In genomic region chr2:75491789-75492500, GRCm38 (mm10) we compare ENCODE assay signal across 15 mouse cellular contexts.
DNase-seq lines count a peak whose midpoint lies in the region; ATAC-seq and TF ChIP-seq lines count a peak whose summit lies in the region.
"Had no signal": no experiment of that assay in that cellular context is flagged by ENCODE, and none has a peak within 500 bp of the region (broad histone marks: within the 10 kb centered on the region; RNA-seq: fewer than 3 reads in every experiment).

No protein-coding gene starts in this region.

- no peak overlapping the region for H3K4me2 ChIP-seq in embryonic facial prominence, embryonic 14.5 days (ENCODE audit: low read depth, low read length)
- H3K4me2 ChIP-seq in lung, embryonic 15.5 days = peak overlapping the region; percentile 25; the same call in 1 of the 2 replicates
- H3K4me2 ChIP-seq: heart, embryonic 13.5 days; neural tube, embryonic 15.5 days had no signal

- no peaks in the 10 kb centered on the region for H3K36me3 ChIP-seq in embryonic facial prominence, embryonic 14.5 days (ENCODE audit: control insufficient read depth, insufficient read depth, low read length)
- H3K36me3 ChIP-seq in lung, embryonic 15.5 days = no peaks in the 10 kb centered on the region
- H3K36me3 ChIP-seq: heart, embryonic 13.5 days; neural tube, embryonic 15.5 days had no signal

- no peak for TF ChIP-seq POLR2A in lung, adult 2 months (IDR thresholded peaks at IDR 0.05; ENCODE audit: borderline replicate concordance, extremely low read depth, low read depth, low read length)

- no peak overlapping the region for H3K4me3 ChIP-seq in lung, adult 2 months (replicated peaks; ENCODE audit: extremely low read depth, low read depth, low read length)
- no peak overlapping the region for H3K4me3 ChIP-seq in embryonic facial prominence, embryonic 14.5 days (ENCODE audit: low read depth, low read length)
- H3K4me3 ChIP-seq in lung, embryonic 15.5 days = no peak overlapping the region
- H3K4me3 ChIP-seq: heart, embryonic 13.5 days; neural tube, embryonic 15.5 days had no signal

- ATAC-seq in embryonic facial prominence, embryonic 14.5 days (ENCODE audit: low read depth) = no peak
- ATAC-seq in lung, embryonic 15.5 days (ENCODE audit: borderline replicate concordance, extremely low read depth, low FRiP score, low TSS enrichment) = no peak

- peak; percentile 5 for DNase-seq in gastrocnemius, adult 18-20 months (ENCODE audit: low spot score)
- no peak for DNase-seq in gastrocnemius, postnatal 4 days (ENCODE audit: low spot score in 2 of 2)
- DNase-seq in lung, adult 2 months = peak; percentile 5
- DNase-seq in lung, postnatal 25 days (ENCODE audit: low spot score) = no peak
- peak; percentile 74 for DNase-seq in embryonic facial prominence, embryonic 14.5 days (ENCODE audit: low spot score)
- no peak for DNase-seq in layer of hippocampus, postnatal 36 days
- DNase-seq in thymus, postnatal 25 days = no peak
- DNase-seq: cerebellum, adult 2 months; spleen, adult 18-20 months; thymus, postnatal 4 days had no signal

- H3K4me1 ChIP-seq in lung, adult 2 months (ENCODE audit: control insufficient read depth, insufficient read depth, low read length) = no peaks in the 10 kb centered on the region
- peaks cover 9% of the 10 kb centered on the region; the same call in 1 of the 2 replicates for H3K4me1 ChIP-seq in embryonic facial prominence, embryonic 14.5 days (ENCODE audit: control insufficient read depth, insufficient read depth, low read length)
- peaks cover 3% of the 10 kb centered on the region; the same call in 1 of the 2 replicates for H3K4me1 ChIP-seq in lung, embryonic 15.5 days
- H3K4me1 ChIP-seq: heart, embryonic 13.5 days had no signal

- 62% methylated on average over 3 of the region's 3 CpGs for WGBS in lung, adult 2 months
- WGBS in embryonic facial prominence, embryonic 14.5 days = 36% methylated on average over 3 of the region's 3 CpGs
- WGBS in lung, embryonic 15.5 days = 29% methylated on average over 3 of the region's 3 CpGs

- H3K27ac ChIP-seq in embryonic facial prominence, embryonic 14.5 days (replicated peaks; ENCODE audit: low read depth, low read length) = no peak overlapping the region
- peak overlapping the region; percentile 27; the same call in 1 of the 2 replicates for H3K27ac ChIP-seq in lung, embryonic 15.5 days
- H3K27ac ChIP-seq: heart, embryonic 13.5 days; macrophage; neural tube, embryonic 15.5 days had no signal

- TF ChIP-seq CTCF in lung, adult 2 months (IDR thresholded peaks at IDR 0.05; ENCODE audit: insufficient read depth, low read length) = no peak

- no peaks in the 10 kb centered on the region for H3K27me3 ChIP-seq in embryonic facial prominence, embryonic 14.5 days (replicated peaks; ENCODE audit: control insufficient read depth, insufficient read depth, low read length)
- H3K27me3 ChIP-seq in lung, embryonic 15.5 days = no peaks in the 10 kb centered on the region
- H3K27me3 ChIP-seq: CH12.LX; heart, embryonic 13.5 days; neural tube, embryonic 15.5 days had no signal

- H3K9ac ChIP-seq in embryonic facial prominence, embryonic 14.5 days (ENCODE audit: low read depth, low read length) = no peak overlapping the region
- no peak overlapping the region for H3K9ac ChIP-seq in lung, embryonic 15.5 days
- H3K9ac ChIP-seq: heart, embryonic 13.5 days; neural tube, embryonic 15.5 days had no signal

- no peaks in the 10 kb centered on the region for H3K9me3 ChIP-seq in embryonic facial prominence, embryonic 14.5 days (ENCODE audit: control insufficient read depth, low read length)
- H3K9me3 ChIP-seq in lung, embryonic 15.5 days = no peaks in the 10 kb centered on the region
- H3K9me3 ChIP-seq: heart, embryonic 13.5 days; neural tube, embryonic 15.5 days had no signal

Comparison
In these comparisons a context has a peak if more than half of its experiments do, and no peak if none do; other contexts are left out.
1. DNase-seq: peak in gastrocnemius, adult 18-20 months (single experiment), lung, adult 2 months (single experiment) and embryonic facial prominence, embryonic 14.5 days (single experiment); none in gastrocnemius, postnatal 4 days (0 of 2), lung, postnatal 25 days (single experiment), layer of hippocampus, postnatal 36 days (0 of 2) and thymus, postnatal 25 days (single experiment).